Mouse (Mus musculus): ENCODE data around the gene March1. TPM values are rescaled to one million over a fixed set of nuclear protein-coding genes. Genes with fewer than 3 reads are reported as not detected.

Gene March1
- polyA plus RNA-seq, 1 experiment from 2014 or later = 0.45 TPM

DNA sequence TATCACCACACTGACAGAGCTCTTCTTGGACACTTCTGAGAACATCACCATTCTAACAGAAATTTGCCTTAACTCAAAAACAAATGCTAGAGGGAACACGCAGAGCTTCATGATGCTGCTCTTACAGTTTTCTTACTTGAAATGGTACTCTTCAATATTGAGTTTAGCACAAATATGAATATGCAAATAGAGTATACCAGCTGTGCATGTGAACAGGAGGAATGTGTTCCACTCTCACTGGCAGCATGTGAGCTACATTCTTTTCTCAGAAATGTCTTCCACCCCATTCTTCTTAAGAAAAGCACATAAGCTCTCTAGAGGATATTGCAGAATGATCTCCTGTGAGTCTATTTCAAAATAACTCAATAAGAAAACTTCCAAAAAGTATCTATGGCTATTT is 370.0 kb downstream of the March1 start:
- Histone ChIP-seq H3K36me3 (ENCODE audit: insufficient read depth) (no peaks in the 10 kb centered on the region), H3K27me3 (ENCODE audit: insufficient read depth, low read length) (no peaks in the 10 kb centered on the region), H3K9ac (no peak overlapping the region), H3K4me2 (no peak overlapping the region), H3K9me3 (ENCODE audit: low read depth, low read length) (no peaks in the 10 kb centered on the region), H3K4me1 (ENCODE audit: insufficient read depth) (no peaks in the 10 kb centered on the region), H3K4me3 (ENCODE audit: low read depth, low read length) (no peak overlapping the region), H3K27ac (ENCODE audit: low read depth) (no peak overlapping the region)
- ATAC-seq (ENCODE audit: insufficient read depth) (no peak), DNase-seq (no peak)
- no peak for TF ChIP-seq CTCF (IDR thresholded peaks at IDR 0.05; ENCODE audit: low read depth)
- WGBS = 84% methylated on average over 1 of the region's 1 CpGs

DNA sequence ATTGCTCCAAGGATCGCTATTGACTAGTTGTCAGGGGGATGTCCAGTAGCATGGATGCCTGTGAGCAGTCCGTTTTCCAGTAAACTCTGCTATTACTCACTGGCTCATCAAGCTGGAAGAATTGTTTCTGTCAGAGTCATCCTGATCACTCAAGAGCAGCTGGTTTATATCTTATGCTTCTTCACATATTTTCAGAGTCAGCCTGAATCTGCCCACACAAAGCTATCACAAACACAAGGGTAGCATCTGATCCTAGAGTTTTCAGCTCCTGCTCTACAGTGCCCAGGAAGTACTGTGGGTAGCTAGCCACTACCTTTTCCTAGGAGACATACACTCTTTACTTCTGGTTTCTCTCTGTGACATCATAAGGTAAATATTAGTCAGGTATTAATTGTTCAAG is 405.1 kb downstream of the March1 start:
- Histone ChIP-seq H3K9me3 (ENCODE audit: low read depth, low read length) (no peaks in the 10 kb centered on the region), H3K27ac (ENCODE audit: low read depth) (no peak overlapping the region), H3K27me3 (ENCODE audit: insufficient read depth, low read length) (no peaks in the 10 kb centered on the region), H3K36me3 (ENCODE audit: insufficient read depth) (no peaks in the 10 kb centered on the region), H3K4me2 (no peak overlapping the region), H3K4me3 (ENCODE audit: low read depth, low read length) (no peak overlapping the region), H3K4me1 (ENCODE audit: insufficient read depth) (no peaks in the 10 kb centered on the region), H3K9ac (no peak overlapping the region)
- TF ChIP-seq CTCF (IDR thresholded peaks at IDR 0.05; ENCODE audit: low read depth) = no peak
- DNase-seq (no peak), ATAC-seq (ENCODE audit: insufficient read depth) (no peak)
- WGBS = 66% methylated on average over 2 of the region's 2 CpGs

DNA sequence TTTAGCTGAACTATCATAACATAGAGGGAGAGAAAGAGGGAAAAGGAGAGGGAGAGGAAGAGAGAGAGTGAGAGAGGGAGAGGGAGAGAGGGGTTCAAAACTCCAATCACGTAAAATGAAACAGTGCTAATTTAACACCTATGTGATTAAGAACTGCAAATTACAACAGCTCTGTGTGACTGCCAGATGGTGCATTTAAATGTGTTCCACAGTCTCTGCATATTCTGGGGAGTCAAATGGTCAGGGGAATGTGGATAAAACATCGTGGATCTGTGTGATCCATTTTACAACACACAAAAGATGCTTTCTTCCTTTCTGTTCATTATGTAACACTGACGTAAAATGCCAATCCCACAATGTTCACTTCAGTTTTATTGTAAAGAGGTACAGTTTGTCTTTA is 416.0 kb downstream of the March1 start:
- Histone ChIP-seq H3K4me2 (no peak overlapping the region), H3K9ac (no peak overlapping the region), H3K27ac (ENCODE audit: low read depth) (no peak overlapping the region), H3K4me3 (ENCODE audit: low read depth, low read length) (no peak overlapping the region), H3K4me1 (ENCODE audit: insufficient read depth) (no peaks in the 10 kb centered on the region), H3K9me3 (ENCODE audit: low read depth, low read length) (no peaks in the 10 kb centered on the region), H3K36me3 (ENCODE audit: insufficient read depth) (no peaks in the 10 kb centered on the region), H3K27me3 (ENCODE audit: insufficient read depth, low read length) (no peaks in the 10 kb centered on the region)
- 71% methylated on average over 3 of the region's 3 CpGs for WGBS
- DNase-seq (no peak), ATAC-seq (ENCODE audit: insufficient read depth) (no peak)
- no peak for TF ChIP-seq CTCF (IDR thresholded peaks at IDR 0.05; ENCODE audit: low read depth)

DNA sequence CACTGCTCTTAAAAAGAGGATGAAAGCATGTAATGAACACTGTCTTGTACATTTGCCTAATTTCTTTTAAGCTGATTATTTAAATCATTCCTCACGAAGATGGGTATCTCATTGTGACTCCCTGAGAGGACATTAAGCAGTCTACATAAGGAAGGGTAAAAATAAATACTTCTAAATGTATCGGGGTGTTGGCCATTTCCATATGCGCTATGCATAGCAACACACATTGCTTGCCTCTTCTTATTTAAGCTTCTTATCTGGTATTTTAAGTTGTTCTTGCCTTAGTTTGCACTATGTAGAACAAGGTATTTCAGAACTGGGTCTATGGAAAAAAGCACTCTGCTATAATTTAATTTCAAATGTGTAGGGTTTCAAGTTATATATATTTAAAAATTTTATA is 416.7 kb downstream of the March1 start:
- Histone ChIP-seq H3K9me3 (ENCODE audit: low read depth, low read length) (no peaks in the 10 kb centered on the region), H3K27me3 (ENCODE audit: insufficient read depth, low read length) (no peaks in the 10 kb centered on the region), H3K27ac (ENCODE audit: low read depth) (no peak overlapping the region), H3K4me1 (ENCODE audit: insufficient read depth) (no peaks in the 10 kb centered on the region), H3K36me3 (ENCODE audit: insufficient read depth) (no peaks in the 10 kb centered on the region), H3K9ac (no peak overlapping the region), H3K4me3 (ENCODE audit: low read depth, low read length) (no peak overlapping the region), H3K4me2 (no peak overlapping the region)
- WGBS = 79% methylated on average over 3 of the region's 3 CpGs
- DNase-seq = no peak
- TF ChIP-seq CTCF (IDR thresholded peaks at IDR 0.05; ENCODE audit: low read depth) = no peak
- ATAC-seq (ENCODE audit: insufficient read depth) = no peak

DNA sequence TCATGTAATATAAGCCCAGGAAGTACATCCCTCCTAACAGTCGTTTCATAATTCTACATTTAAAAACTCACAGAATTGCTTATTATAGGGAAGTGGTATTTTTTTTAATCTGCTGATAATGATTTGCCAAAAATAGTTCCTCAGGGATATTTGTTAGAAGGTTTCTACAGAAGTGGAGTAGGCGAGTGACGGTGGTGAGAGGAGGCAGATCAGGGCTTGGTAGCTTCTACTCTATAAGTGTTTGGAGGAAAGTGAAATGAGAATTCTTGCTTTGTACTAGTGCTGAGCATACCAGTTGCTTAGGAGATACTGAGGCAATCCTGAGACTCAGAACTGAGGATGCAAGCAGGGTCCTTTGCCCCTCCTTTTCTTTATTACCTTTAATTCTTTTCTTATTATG is 476.5 kb downstream of the March1 start:
- Histone ChIP-seq H3K9ac (no peak overlapping the region), H3K9me3 (ENCODE audit: low read depth, low read length) (no peaks in the 10 kb centered on the region), H3K27ac (ENCODE audit: low read depth) (no peak overlapping the region), H3K36me3 (ENCODE audit: insufficient read depth) (no peaks in the 10 kb centered on the region), H3K27me3 (ENCODE audit: insufficient read depth, low read length) (no peaks in the 10 kb centered on the region), H3K4me3 (ENCODE audit: low read depth, low read length) (no peak overlapping the region), H3K4me2 (no peak overlapping the region), H3K4me1 (ENCODE audit: insufficient read depth) (no peaks in the 10 kb centered on the region)
- DNase-seq (no peak), ATAC-seq (ENCODE audit: insufficient read depth) (no peak)
- TF ChIP-seq CTCF (IDR thresholded peaks at IDR 0.05; ENCODE audit: low read depth) = no peak
- WGBS = 81% methylated on average over 3 of the region's 3 CpGs

DNA sequence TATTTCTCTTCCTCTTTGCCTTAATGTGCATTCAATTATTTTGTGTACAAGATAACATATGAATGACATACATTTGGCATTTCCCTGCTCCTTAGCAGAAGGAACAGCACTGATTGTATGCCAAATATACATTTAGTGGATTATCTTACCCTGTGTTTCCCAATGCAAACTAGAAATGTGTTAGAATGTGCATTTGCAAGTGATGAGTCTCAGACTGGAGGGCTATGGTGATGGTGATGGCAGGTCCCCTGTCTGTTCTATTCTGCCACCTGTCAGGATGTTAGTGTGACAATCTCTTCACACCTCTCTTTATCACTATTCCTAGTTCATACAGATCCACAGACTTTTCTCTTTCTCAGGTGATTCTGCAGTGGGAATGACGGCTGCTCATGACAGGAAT is 480.4 kb downstream of the March1 start:
- Histone ChIP-seq H3K4me1 (ENCODE audit: insufficient read depth) (no peaks in the 10 kb centered on the region), H3K4me3 (ENCODE audit: low read depth, low read length) (no peak overlapping the region), H3K36me3 (ENCODE audit: insufficient read depth) (no peaks in the 10 kb centered on the region), H3K9ac (no peak overlapping the region), H3K9me3 (ENCODE audit: low read depth, low read length) (no peaks in the 10 kb centered on the region), H3K27ac (ENCODE audit: low read depth) (no peak overlapping the region), H3K27me3 (ENCODE audit: insufficient read depth, low read length) (no peaks in the 10 kb centered on the region), H3K4me2 (no peak overlapping the region)
- no peak for TF ChIP-seq CTCF (IDR thresholded peaks at IDR 0.05; ENCODE audit: low read depth)
- no peak for ATAC-seq (ENCODE audit: insufficient read depth)
- DNase-seq = no peak
- 7% methylated on average over 1 of the region's 1 CpGs for WGBS

DNA sequence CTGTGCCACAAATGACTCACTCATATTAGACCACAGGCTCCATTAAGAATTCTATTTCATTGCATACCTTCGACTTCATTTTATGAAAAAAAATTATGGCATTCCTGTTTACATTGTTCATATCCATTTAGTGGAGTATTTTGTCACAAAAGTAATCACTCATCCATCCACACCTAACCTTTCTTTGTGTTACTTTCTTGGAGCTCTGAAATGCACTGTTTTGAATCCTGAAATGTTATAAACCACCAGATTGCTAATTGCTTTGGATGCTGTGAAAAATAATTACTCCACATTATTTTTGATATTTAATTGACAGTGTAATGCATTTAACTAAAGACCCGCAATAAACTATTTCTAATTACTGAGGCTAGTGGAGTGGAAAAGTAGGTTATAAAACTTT is 501.6 kb downstream of the March1 start:
- H3K4me2 ChIP-seq = no peak overlapping the region
- H3K9ac ChIP-seq = no peak overlapping the region
- H3K27ac ChIP-seq (ENCODE audit: low read depth) = no peak overlapping the region
- DNase-seq (no peak), ATAC-seq (ENCODE audit: insufficient read depth) (no peak)
- TF ChIP-seq CTCF (IDR thresholded peaks at IDR 0.05; ENCODE audit: low read depth) = no peak
- no peaks in the 10 kb centered on the region for H3K36me3 ChIP-seq (ENCODE audit: insufficient read depth)
- H3K9me3 ChIP-seq (ENCODE audit: low read depth, low read length) = no peaks in the 10 kb centered on the region
- 71% methylated on average over 2 of the region's 2 CpGs for WGBS
- H3K4me3 ChIP-seq (ENCODE audit: low read depth, low read length) = no peak overlapping the region
- H3K27me3 ChIP-seq (ENCODE audit: insufficient read depth, low read length) = no peaks in the 10 kb centered on the region
- H3K4me1 ChIP-seq (ENCODE audit: insufficient read depth) = no peaks in the 10 kb centered on the region

DNA sequence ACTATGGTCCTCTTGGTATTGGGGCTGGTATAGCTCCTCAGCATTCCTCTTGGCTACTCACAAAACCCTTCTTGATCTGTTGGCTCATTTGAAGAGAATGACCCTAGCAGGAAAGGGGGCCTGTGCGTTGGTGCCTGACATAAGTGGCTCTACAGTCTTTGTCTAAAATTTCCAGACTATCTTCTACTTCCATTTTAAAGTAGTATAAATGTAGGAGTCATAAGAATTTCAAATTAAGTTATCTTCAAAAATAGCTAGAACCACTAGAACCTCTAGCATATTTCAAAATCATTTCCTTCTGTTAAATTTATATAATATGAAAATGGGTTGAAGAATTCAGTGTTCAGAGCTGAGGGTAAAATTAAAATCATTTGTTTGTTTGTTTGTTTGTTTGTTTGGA is 541.9 kb downstream of the March1 start:
- WGBS = 83% methylated on average over 1 of the region's 1 CpGs
- no peak for TF ChIP-seq CTCF (IDR thresholded peaks at IDR 0.05; ENCODE audit: low read depth)

More for the DNA sequence above, 541.9 kb downstream of the March1 start:
- no peak overlapping the region for H3K9ac ChIP-seq
- H3K4me2 ChIP-seq = no peak overlapping the region
- no peaks in the 10 kb centered on the region for H3K36me3 ChIP-seq (ENCODE audit: insufficient read depth)
- no peak for DNase-seq
- ATAC-seq (ENCODE audit: insufficient read depth) = no peak
- H3K27me3 ChIP-seq (ENCODE audit: insufficient read depth, low read length) = no peaks in the 10 kb centered on the region
- no peak overlapping the region for H3K27ac ChIP-seq (ENCODE audit: low read depth)
- H3K9me3 ChIP-seq (ENCODE audit: low read depth, low read length) = no peaks in the 10 kb centered on the region
- H3K4me3 ChIP-seq (ENCODE audit: low read depth, low read length) = no peak overlapping the region
- H3K4me1 ChIP-seq (ENCODE audit: insufficient read depth) = no peaks in the 10 kb centered on the region
